Mouse (Mus musculus) left cerebral cortex, adult 18-20 months (tissue): ENCODE measurements around the gene Stxbp1. TPM values are rescaled to one million over a fixed set of nuclear protein-coding genes. Genes with fewer than 3 reads are reported as not detected.
A peak's percentile ranks its signal among the peaks of the same experiment; 100 is the strongest.

Experiments used
- DNase-seq, 2 experiments: peaks; one replicate each; pipeline ENCODE4 v3.0.0; 2021 to 2022; ENCODE audit warnings: low spot score in 2 of 2, mixed read lengths in 1 of 2
- total RNA-seq, 2 experiments: library from RNA; stranded (reverse); gene quantifications; 2 replicates each; pipeline ENCODE4 v1.2.3; 2021

Gene Stxbp1
- total RNA-seq, 2 experiments from 2014 or later: 951 to 1,006 TPM

DNA sequence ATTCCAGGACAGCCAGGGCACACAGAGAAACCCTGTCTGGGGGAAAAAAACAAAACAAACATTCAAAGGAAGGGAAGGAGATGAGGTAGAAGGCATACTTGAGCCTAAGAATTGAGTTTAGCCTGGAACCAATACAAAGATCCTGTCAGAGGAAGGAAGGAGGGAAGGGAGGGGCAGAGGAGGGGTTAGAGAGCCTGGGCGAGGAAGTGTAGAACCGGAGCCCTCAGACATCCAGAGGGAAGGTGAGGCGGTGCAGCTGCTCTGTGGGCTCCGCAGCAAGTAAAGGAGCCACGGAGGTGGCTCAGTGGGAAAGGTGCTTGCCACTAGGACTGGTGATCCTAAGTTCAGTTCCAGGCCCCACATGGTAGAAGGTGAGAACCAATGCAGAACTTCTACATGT, 5.9 kb downstream of the Stxbp1 start:
- no peak for DNase-seq

GRCm38 (mm10) chr2:32839261-32839660, 7.8 kb downstream of the Stxbp1 start:
- no peak for DNase-seq

DNA sequence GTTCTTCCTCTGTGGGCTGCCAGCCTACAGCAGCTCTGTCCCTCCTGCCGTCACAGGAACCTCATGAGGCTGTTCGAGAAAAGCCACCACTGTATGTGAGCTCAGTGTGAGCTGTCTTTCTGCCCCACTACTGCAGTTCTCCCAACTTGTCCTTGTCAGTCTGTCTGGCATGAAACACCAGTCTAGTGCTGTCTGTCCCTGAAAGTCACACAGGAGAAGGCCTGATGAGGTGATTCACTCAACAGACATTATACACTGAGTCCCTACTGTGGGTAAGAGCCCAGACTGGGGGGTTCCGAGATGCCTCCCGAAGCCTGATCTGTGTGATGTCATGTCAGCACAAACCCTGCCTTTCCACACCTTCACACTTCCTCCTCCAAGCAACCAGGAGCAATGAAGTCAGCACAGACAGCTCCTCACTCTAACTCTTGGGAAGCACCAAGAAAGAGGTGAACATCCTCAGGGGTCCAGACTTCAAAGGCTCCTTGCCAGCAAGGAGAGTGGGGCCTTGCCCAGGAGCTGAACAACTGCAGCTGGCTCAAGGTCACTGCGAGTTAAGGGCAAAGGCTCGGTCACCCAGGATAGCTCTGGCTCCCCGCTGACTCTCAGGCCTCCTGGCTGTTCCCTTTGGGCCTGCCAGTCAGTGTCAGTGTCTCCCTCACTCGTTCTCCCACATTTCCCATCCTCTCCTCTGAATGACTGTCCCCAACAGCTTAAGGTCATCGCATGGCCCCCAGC, 8.7 kb downstream of the Stxbp1 start:
- no peak for DNase-seq

DNA sequence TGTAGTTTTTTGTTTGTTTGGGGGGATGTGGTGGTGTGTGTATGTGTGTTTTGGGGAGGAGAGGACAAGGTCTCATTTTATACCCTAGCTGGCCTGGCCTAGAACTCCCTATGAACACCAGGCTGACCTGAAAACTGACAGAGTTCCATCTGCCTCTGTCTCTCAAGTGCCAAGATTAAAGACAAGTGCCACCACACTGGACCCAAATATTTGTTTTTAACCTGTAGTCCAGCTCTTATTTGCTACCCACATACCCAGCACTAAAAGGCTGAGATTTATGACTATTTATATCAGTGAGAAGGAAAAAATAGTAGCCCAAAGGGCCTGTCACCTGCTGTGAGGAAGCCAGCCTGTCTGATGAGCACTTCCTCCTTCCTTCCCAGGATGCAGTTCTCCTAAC, 11.5 kb downstream of the Stxbp1 start:
- no peak for DNase-seq

GRCm38 (mm10) chr2:32834496-32834895, 12.5 kb downstream of the Stxbp1 start:
- DNase-seq: no peak

DNA sequence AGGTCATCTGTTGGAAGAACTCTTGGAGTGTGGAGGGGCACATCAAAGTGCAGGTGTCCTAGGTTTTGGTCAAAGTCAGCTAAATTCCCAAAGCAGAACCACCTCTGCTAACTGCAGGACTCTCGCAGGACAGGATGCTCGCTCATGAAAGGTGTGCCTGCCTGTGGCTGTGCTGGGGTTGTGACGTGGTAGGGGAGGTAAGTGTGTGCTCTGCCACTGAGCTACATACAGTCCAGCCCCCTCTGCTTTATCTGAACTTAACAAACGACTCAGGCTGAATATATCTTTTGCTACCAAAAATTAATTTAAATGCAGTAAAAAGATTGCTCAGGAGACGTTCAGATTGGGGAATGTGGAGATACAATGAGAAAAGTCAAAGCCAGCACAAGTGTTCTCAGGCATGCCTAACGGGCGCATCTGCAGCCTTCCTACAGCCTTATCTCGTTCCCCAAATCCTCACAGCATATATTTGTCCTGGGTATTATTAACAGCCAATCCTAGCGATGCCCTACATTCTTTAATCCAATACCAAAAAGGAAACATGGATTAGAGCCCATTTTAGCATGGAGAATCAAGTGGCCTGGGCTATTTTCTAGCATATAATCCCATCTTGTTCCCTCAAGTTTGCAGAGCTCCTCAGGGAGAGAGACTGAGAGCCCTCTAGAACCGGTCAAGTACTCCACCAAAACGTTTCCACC, 17.9 kb downstream of the Stxbp1 start:
- no peak for DNase-seq

- DNase-seq: no peak
Measured at GRCm38 (mm10) chr2:32825796-32826195, 21.2 kb downstream of the Stxbp1 start.

DNA sequence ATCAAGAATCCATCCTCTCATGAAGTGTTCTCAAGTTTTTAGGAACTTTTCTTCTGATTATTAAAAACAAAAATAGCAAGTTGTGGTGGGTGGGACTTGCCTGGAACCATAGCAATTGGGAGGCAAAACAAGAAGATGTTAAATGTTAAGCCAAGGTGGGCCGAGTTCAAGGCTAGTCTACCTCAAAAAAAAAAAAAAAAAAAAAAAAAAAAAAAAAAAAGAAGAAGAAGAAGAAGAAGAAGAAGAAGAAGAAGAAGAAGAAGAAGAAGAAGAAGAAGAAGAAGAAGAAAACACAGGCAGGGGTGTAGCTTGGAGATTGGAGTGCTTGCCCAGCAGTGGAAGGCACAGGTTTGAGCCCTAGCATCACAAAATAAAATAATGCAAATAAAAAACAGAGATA, 22.3 kb downstream of the Stxbp1 start:
- no peak for DNase-seq

- DNase-seq: no peak
Measured at GRCm38 (mm10) chr2:32824181-32824580, 22.9 kb downstream of the Stxbp1 start.

- no peak for DNase-seq
Measured at GRCm38 (mm10) chr2:32823579-32824154, 23.4 kb downstream of the Stxbp1 start.

DNA sequence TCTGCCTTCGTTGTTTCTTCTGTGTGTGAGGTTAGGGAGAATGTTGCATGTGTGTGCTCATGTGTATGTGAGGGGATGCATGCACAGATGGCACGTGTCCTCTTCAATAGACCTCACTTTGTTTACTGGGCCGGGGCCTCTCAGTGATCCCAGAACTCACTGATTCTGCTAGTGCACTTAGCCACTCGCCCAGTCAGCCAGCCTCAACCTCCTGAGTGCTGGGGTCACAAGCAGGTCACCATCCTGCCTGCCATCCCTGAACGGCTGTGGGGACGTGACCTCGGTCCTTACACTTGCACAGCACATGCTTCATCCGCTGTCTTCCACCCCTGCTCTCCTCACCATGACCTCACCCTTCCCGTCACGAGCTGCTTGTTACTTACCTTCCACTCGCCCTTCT, 23.9 kb downstream of the Stxbp1 start:
- DNase-seq: no peak

- no peak for DNase-seq
Measured at GRCm38 (mm10) chr2:32822643-32823042, 24.4 kb downstream of the Stxbp1 start.

- DNase-seq: no peak
Measured at GRCm38 (mm10) chr2:32821041-32821802, 25.8 kb downstream of the Stxbp1 start.

- no peak for DNase-seq
Measured at GRCm38 (mm10) chr2:32818208-32818607, 28.8 kb downstream of the Stxbp1 start.

DNA sequence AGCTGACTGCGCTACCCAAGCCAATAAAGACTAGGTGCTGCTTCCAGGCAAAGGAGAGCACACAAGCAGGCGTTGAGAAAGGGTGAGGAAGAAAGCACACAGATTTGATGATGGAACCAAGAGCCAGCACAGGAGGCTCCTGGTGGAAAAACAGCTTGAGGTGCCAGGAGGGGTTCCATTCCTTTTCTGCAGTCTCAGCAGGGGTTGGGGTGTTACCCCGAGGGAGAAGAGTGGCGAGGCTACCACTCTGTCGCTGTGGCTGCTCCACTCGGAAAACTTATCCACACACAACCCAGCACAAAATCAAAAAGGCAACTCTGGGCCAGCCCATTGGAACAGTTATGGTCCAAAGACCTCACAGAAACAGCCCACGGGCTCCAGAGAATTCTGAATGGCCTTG, 29.5 kb downstream of the Stxbp1 start:
- no peak for DNase-seq

- DNase-seq: peak; percentile 68 to 77
Measured at GRCm38 (mm10) chr2:32816946-32817581, 30.0 kb downstream of the Stxbp1 start.

DNA sequence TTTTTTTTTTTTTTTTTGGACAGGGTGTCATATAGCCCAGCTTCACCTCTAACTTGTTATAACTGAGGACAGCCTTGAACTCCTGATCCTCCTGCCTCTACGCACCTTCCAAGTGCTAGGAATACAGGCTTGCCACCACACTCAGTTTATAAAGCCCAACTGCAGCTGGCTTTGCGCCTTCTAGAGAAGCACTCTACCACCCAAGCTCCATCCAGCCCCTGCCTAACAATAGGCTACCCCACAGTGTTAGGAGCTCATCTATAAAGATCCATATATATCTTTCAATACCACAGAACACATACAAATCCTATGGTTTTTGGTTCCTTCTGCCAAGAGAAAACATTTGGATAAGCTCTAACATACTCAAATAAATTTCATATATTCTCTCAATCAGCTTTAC, 30.5 kb downstream of the Stxbp1 start:
- DNase-seq: no peak

- no peak for DNase-seq
Measured at GRCm38 (mm10) chr2:32811959-32812358, 35.1 kb downstream of the Stxbp1 start.

GRCm38 (mm10) chr2:32808816-32809566, 38.1 kb downstream of the Stxbp1 start:
- no peak for DNase-seq

DNA sequence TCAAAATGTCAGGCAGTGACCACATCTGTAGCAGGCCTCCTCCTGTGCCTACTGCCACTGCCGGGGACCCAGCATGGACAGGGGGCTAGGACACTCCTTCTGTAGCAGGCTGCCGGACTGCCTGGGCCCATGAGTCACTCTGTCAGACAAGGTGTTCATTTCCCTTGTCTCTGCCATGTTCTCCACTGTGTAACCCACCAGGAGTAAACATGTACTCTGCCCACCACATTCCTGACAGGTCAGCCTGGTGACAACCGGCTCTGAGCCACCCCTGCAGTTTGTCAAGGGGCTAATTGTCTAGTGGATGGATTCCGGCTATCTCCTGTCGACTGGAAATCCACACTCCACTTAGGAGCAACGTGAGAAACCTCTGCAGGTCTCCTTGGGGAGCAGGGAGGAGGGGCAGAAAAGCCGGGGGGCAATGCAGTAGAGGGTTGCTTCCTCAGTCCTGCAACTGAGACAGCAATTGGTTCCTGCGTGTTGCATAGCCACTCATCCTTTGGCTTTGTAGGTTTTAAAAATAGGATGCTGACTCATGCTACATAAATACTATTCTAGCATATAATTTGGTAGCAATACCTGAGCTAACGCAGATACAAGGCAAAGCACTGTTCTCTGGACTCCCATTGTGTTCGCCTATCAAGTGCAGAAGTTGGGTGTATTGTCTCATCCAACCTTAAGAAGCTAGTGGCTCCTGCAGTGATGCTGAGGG, 48.6 kb downstream of the Stxbp1 start:
- no peak for DNase-seq
